ENCODE assay signal across 23 mouse cellular contexts in the genomic region with DNA sequence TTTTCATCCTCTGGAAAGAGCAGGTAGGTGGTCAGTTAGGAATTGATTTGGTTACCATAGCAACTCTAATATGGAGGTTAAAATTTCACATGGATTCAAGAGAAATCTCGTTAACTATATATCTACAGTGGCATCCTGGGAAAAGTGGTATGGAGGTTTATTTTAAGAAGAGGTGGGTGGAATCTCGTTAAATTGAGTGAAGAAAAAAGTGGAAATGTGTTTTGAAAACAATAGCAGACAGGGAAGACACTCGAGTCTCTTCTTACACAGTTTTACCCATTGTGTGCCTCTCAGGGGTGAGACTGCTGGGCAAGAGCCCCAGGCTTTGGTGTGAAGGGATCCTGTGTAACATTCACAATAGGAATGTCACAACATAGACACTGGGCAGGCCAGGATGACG. TPM values are rescaled to one million over a fixed set of nuclear protein-coding genes. Genes with fewer than 3 reads are reported as not detected.
DNase-seq lines count a peak whose midpoint lies in the region; ATAC-seq lines count a peak whose summit lies in the region.
"Had no signal": no experiment of that assay in that cellular context is flagged by ENCODE, and none has a peak within 500 bp of the region (broad histone marks: within the 10 kb centered on the region; RNA-seq: fewer than 3 reads in every experiment).

No protein-coding gene starts in this region.

- DNase-seq in frontal cortex, postnatal 25 days (ENCODE audit: low spot score in 2 of 2), result no peak
- DNase-seq in midbrain, embryonic 11.5 days (ENCODE audit: low spot score, missing footprints), result no peak
- no peak for DNase-seq in spleen, adult 18-20 months
- DNase-seq: adrenal gland, adult 8-10 months; adrenal gland, postnatal 36 days; B cell, adult 2 months; cerebellum, adult 11-12 months; cerebellum, adult 9-10 months; cerebellum, postnatal 25 days; gastrocnemius, adult 2 months; gastrocnemius, postnatal 25 days had no signal

- H3K9me3 ChIP-seq in hindbrain, embryonic 15.5 days, result no peaks in the 10 kb centered on the region
- no peaks in the 10 kb centered on the region for H3K9me3 ChIP-seq in hindbrain, embryonic 13.5 days
- H3K9me3 ChIP-seq in midbrain, embryonic 15.5 days, result no peaks in the 10 kb centered on the region
- H3K9me3 ChIP-seq in midbrain, embryonic 11.5 days (ENCODE audit: control insufficient read depth, low read length), result no peaks in the 10 kb centered on the region
- H3K9me3 ChIP-seq: embryonic facial prominence, embryonic 13.5 days; forebrain, embryonic 12.5 days; G1E had no signal

- H3K27me3 ChIP-seq in hindbrain, embryonic 15.5 days, result no peaks in the 10 kb centered on the region
- H3K27me3 ChIP-seq in hindbrain, embryonic 13.5 days, result no peaks in the 10 kb centered on the region
- H3K27me3 ChIP-seq in midbrain, embryonic 15.5 days (replicated peaks), result no peaks in the 10 kb centered on the region
- no peaks in the 10 kb centered on the region for H3K27me3 ChIP-seq in midbrain, embryonic 11.5 days (ENCODE audit: control insufficient read depth, insufficient read depth, low read length)
- H3K27me3 ChIP-seq: embryonic facial prominence, embryonic 13.5 days; forebrain, embryonic 12.5 days had no signal

- H3K4me2 ChIP-seq in hindbrain, embryonic 15.5 days, result no peak overlapping the region
- H3K4me2 ChIP-seq in hindbrain, embryonic 13.5 days, result no peak overlapping the region
- no peak overlapping the region for H3K4me2 ChIP-seq in midbrain, embryonic 15.5 days
- H3K4me2 ChIP-seq in midbrain, embryonic 11.5 days, result no peak overlapping the region
- H3K4me2 ChIP-seq: embryonic facial prominence, embryonic 13.5 days; forebrain, embryonic 12.5 days; heart, embryonic 11.5 days; hindbrain, embryonic 14.5 days had no signal

- H3K36me3 ChIP-seq in hindbrain, embryonic 15.5 days, result no peaks in the 10 kb centered on the region
- no peaks in the 10 kb centered on the region for H3K36me3 ChIP-seq in hindbrain, embryonic 13.5 days
- H3K36me3 ChIP-seq in midbrain, embryonic 15.5 days (replicated peaks), result no peaks in the 10 kb centered on the region
- no peaks in the 10 kb centered on the region for H3K36me3 ChIP-seq in midbrain, embryonic 11.5 days (ENCODE audit: control insufficient read depth, insufficient read depth, low read length)
- H3K36me3 ChIP-seq: embryonic facial prominence, embryonic 13.5 days; forebrain, embryonic 12.5 days; G1E had no signal

- no peak overlapping the region for H3K4me3 ChIP-seq in hindbrain, embryonic 15.5 days
- no peak overlapping the region for H3K4me3 ChIP-seq in hindbrain, embryonic 13.5 days
- H3K4me3 ChIP-seq in midbrain, embryonic 15.5 days, result no peak overlapping the region
- H3K4me3 ChIP-seq in midbrain, embryonic 11.5 days (ENCODE audit: low read depth, low read length), result no peak overlapping the region
- H3K4me3 ChIP-seq: embryonic facial prominence, embryonic 13.5 days; forebrain, embryonic 12.5 days; gastrocnemius, adult 2 months had no signal

- WGBS in hindbrain, embryonic 15.5 days, result 26% methylated on average over 4 of the region's 4 CpGs
- 36% methylated on average over 4 of the region's 4 CpGs for WGBS in hindbrain, embryonic 13.5 days
- 18% methylated on average over 4 of the region's 4 CpGs for WGBS in midbrain, embryonic 15.5 days
- WGBS in midbrain, embryonic 11.5 days, result 37% methylated on average over 4 of the region's 4 CpGs

- peaks cover 2% of the 10 kb centered on the region for H3K4me1 ChIP-seq in hindbrain, embryonic 15.5 days (replicated peaks)
- H3K4me1 ChIP-seq in hindbrain, embryonic 13.5 days (replicated peaks), result peaks cover 3% of the 10 kb centered on the region; the same call in 1 of the 2 replicates
- H3K4me1 ChIP-seq in midbrain, embryonic 15.5 days, result peaks cover 15% of the 10 kb centered on the region
- H3K4me1 ChIP-seq in midbrain, embryonic 11.5 days (ENCODE audit: control insufficient read depth, insufficient read depth, low read length), result no peaks in the 10 kb centered on the region; the same call in 1 of the 2 replicates
- H3K4me1 ChIP-seq: embryonic facial prominence, embryonic 13.5 days had no signal

- 0 out of 2 replicates have a peak overlapping the region, but pooled peaks have one; percentile 34 for H3K27ac ChIP-seq in hindbrain, embryonic 15.5 days (replicated peaks)
- H3K27ac ChIP-seq in hindbrain, embryonic 13.5 days, result no peak overlapping the region
- H3K27ac ChIP-seq in midbrain, embryonic 15.5 days, result peak overlapping the region; percentile 59
- no peak overlapping the region for H3K27ac ChIP-seq in midbrain, embryonic 11.5 days (ENCODE audit: low read depth, low read length)
- H3K27ac ChIP-seq: embryonic facial prominence, embryonic 13.5 days; gastrocnemius, adult 2 months; hindbrain, embryonic 14.5 days had no signal

- peak; percentile 71 for ATAC-seq in frontal cortex, adult (ENCODE audit: low TSS enrichment)
- ATAC-seq in hindbrain, embryonic 15.5 days (ENCODE audit: low FRiP score, low read depth), result no peak
- no peak; the same call in 1 of the 2 replicates for ATAC-seq in hindbrain, embryonic 13.5 days (ENCODE audit: low FRiP score)
- peak; percentile 54; the same call in 1 of the 2 replicates for ATAC-seq in midbrain, embryonic 15.5 days (replicated peaks)
- ATAC-seq in midbrain, embryonic 11.5 days (ENCODE audit: low FRiP score), result no peak
- ATAC-seq: CD4-positive, CD25-positive, alpha-beta regulatory T cell, adult 4 months; forebrain, embryonic 16.5 days; inflammation-experienced regulatory T-cells, adult 6 months had no signal

- H3K9ac ChIP-seq in hindbrain, embryonic 15.5 days, result no peak overlapping the region
- H3K9ac ChIP-seq in hindbrain, embryonic 13.5 days, result no peak overlapping the region
- H3K9ac ChIP-seq in midbrain, embryonic 15.5 days, result no peak overlapping the region
- H3K9ac ChIP-seq in midbrain, embryonic 11.5 days (ENCODE audit: low read length), result no peak overlapping the region
- H3K9ac ChIP-seq: embryonic facial prominence, embryonic 13.5 days; forebrain, embryonic 12.5 days; hindbrain, embryonic 14.5 days had no signal

RNA-seq across cellular contexts. Expression of a gene that starts 56.3 kb away (rescaled TPM):
- 2.9 and 3.1 TPM in 2 replicates for polyA plus RNA-seq in hindbrain, embryonic 15.5 days (2015; fragmentation: Nextera tagmentation; extraction: Ambion mirVana)
- polyA plus RNA-seq in hindbrain, embryonic 13.5 days (2015; fragmentation: Nextera tagmentation; extraction: Ambion mirVana), result 2.4 TPM in 2 replicates
- 3.1 and 3.2 TPM in 2 replicates for polyA plus RNA-seq in midbrain, embryonic 15.5 days (2015; fragmentation: Nextera tagmentation; extraction: Ambion mirVana)
- 1.1 and 1.6 TPM in 2 replicates for polyA plus RNA-seq in midbrain, embryonic 11.5 days (2014; fragmentation: Nextera tagmentation; extraction: Ambion mirVana)
- polyA plus RNA-seq: G1E had no signal

Comparison
In these comparisons a context has a peak if more than half of its experiments do, and no peak if none do; other contexts are left out.
1. ATAC-seq: peak in frontal cortex, adult (single experiment) and midbrain, embryonic 15.5 days (single experiment); none in hindbrain, embryonic 15.5 days (single experiment), hindbrain, embryonic 13.5 days (single experiment) and midbrain, embryonic 11.5 days (single experiment).
2. H3K27ac ChIP-seq: peak in hindbrain, embryonic 15.5 days (single experiment) and midbrain, embryonic 15.5 days (single experiment); none in hindbrain, embryonic 13.5 days (single experiment) and midbrain, embryonic 11.5 days (single experiment).